Mouse (Mus musculus): Measurements from ENCODE around the gene Fam160a1. TPM values are rescaled to one million over a fixed set of nuclear protein-coding genes. Genes with fewer than 3 reads are reported as not detected.

Fam160a1 gene
- polyA plus RNA-seq, 1 experiment from 2014 or later: 3.8 TPM

DNA sequence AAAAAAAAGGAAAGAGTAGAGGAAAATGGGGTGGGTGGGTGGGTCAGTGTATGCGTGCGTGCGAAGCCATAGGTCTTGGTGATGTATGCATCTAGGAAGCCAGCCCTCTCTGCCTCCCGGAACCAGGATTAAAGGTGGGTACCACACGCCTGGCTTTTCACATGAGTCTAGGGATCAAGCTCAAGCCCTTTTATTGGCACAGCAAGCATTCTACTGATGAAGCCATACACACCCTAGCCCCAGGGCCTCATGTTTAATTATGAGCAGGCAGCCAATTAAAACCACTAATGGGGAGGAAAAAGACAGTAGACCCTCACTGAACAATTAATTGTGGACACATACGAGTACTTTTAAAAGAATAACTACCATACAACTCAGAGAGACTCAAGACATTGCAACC, 37.1 kb upstream of the Fam160a1 start:
- Histone ChIP-seq H3K27ac (ENCODE audit: low read length) (no peak overlapping the region), H3K27me3 (replicated peaks; ENCODE audit: control insufficient read depth, insufficient read depth, low read length) (no peaks in the 10 kb centered on the region), H3K36me3 (ENCODE audit: control insufficient read depth, insufficient read depth, low read length) (no peaks in the 10 kb centered on the region), H3K9me3 (ENCODE audit: control insufficient read depth, low read length) (no peaks in the 10 kb centered on the region), H3K4me3 (ENCODE audit: low read length) (no peak overlapping the region), H3K4me2 (ENCODE audit: low read depth, low read length) (no peak overlapping the region), H3K9ac (ENCODE audit: low read depth, low read length) (no peak overlapping the region), H3K4me1 (ENCODE audit: control insufficient read depth, insufficient read depth, low read length) (no peaks in the 10 kb centered on the region)
- no peak for ATAC-seq
- WGBS: 90% methylated on average over 6 of the region's 6 CpGs

DNA sequence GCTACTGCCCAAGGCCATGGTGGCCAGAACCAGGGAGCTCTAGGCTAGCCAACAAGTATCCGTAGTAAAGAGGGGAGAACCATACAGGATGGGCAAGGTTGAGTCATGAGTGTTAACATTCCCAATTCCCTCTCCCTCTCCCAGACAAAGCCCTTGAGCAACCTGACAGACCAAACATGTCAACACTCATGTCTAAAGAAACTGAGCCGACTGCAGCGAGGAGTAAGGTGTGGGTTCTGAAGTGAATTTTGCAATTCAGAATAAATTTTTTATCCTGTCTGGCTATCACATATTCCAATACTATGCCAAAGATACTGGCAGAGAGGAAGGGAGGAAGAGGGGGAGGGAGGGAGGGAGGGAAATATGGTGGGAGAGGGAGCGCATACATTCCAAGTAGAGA, 36.6 kb upstream of the Fam160a1 start:
- Histone ChIP-seq H3K4me3 (ENCODE audit: low read length) (no peak overlapping the region), H3K4me1 (ENCODE audit: control insufficient read depth, insufficient read depth, low read length) (no peaks in the 10 kb centered on the region), H3K27ac (ENCODE audit: low read length) (no peak overlapping the region), H3K27me3 (replicated peaks; ENCODE audit: control insufficient read depth, insufficient read depth, low read length) (no peaks in the 10 kb centered on the region), H3K9ac (ENCODE audit: low read depth, low read length) (no peak overlapping the region), H3K36me3 (ENCODE audit: control insufficient read depth, insufficient read depth, low read length) (no peaks in the 10 kb centered on the region), H3K4me2 (ENCODE audit: low read depth, low read length) (no peak overlapping the region), H3K9me3 (ENCODE audit: control insufficient read depth, low read length) (no peaks in the 10 kb centered on the region)
- no peak for ATAC-seq
- 88% methylated on average over 4 of the region's 4 CpGs for WGBS

DNA sequence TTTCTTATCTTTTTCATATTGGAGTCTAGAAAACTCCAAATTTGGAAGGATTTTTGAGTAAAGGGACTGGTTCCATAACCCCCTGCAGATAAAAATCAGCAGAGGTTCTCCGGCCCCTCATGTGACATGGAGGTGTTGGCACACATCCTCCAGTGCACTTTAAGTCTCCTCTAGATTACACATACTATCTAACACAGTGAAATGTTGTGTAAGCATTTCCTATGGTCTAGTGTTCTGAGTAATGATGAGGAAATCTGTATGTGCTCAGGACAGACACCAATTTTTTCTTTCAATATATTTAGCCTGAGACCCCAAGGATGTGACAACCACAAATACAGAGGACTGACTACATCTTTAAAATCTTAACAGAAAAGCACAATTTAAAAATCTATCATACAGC, 33.0 kb upstream of the Fam160a1 start:
- no peak for ATAC-seq
- Histone ChIP-seq H3K4me2 (ENCODE audit: low read depth, low read length) (no peak overlapping the region), H3K4me1 (ENCODE audit: control insufficient read depth, insufficient read depth, low read length) (no peaks in the 10 kb centered on the region), H3K36me3 (ENCODE audit: control insufficient read depth, insufficient read depth, low read length) (no peaks in the 10 kb centered on the region), H3K27ac (ENCODE audit: low read length) (no peak overlapping the region), H3K9me3 (ENCODE audit: control insufficient read depth, low read length) (no peaks in the 10 kb centered on the region), H3K27me3 (replicated peaks; ENCODE audit: control insufficient read depth, insufficient read depth, low read length) (no peaks in the 10 kb centered on the region), H3K4me3 (ENCODE audit: low read length) (no peak overlapping the region), H3K9ac (ENCODE audit: low read depth, low read length) (no peak overlapping the region)
- 92% methylated on average over 1 of the region's 1 CpGs for WGBS

DNA sequence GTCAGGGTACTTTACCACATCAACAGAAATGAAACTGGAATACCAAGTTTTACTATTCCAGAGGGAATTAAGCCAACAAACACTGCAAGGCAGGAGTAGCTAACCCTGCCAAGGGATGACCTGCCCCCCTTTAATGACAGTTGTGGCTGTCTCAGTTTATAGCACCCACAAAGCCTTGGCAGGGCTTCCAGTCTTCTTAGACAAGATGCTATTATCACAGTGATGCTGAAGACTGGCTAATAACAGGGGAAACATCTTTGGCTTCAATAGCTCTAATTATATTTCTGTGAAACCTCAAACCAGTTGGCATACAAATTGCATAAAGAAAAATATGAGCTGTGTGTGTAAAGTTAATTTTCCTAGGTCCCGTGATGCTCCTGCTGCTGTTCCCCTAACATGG, 29.2 kb upstream of the Fam160a1 start:
- Histone ChIP-seq H3K36me3 (ENCODE audit: control insufficient read depth, insufficient read depth, low read length) (no peaks in the 10 kb centered on the region), H3K4me1 (ENCODE audit: control insufficient read depth, insufficient read depth, low read length) (0 out of 2 replicates have a peak, but pooled peaks cover 8% of the 10 kb centered on the region), H3K27ac (ENCODE audit: low read length) (no peak overlapping the region), H3K9ac (ENCODE audit: low read depth, low read length) (no peak overlapping the region), H3K9me3 (ENCODE audit: control insufficient read depth, low read length) (no peaks in the 10 kb centered on the region), H3K4me3 (ENCODE audit: low read length) (no peak overlapping the region), H3K4me2 (ENCODE audit: low read depth, low read length) (no peak overlapping the region), H3K27me3 (replicated peaks; ENCODE audit: control insufficient read depth, insufficient read depth, low read length) (no peaks in the 10 kb centered on the region)
- 84% methylated on average over 1 of the region's 1 CpGs for WGBS
- ATAC-seq: no peak

DNA sequence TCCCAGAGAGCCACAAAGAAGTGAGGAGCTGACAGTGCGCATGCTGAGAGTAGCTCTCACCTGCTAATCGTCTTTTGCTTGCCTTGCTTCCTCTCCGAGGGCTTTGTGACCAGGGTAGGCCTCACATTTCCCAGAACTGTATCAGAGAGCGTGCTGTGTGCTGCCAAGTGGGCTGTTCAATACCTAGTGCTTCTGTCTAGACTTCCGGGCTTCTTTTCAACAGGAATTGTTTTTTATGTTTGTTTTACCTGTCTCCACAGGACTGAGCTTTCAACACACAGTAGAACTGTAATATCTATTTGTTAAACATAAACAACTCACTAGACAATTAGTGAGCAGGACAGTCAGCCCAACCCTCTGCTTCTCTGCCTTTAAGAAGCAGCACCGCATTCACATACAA, 28.2 kb upstream of the Fam160a1 start:
- Histone ChIP-seq H3K27ac (ENCODE audit: low read length) (no peak overlapping the region), H3K36me3 (ENCODE audit: control insufficient read depth, insufficient read depth, low read length) (no peaks in the 10 kb centered on the region), H3K9ac (ENCODE audit: low read depth, low read length) (no peak overlapping the region), H3K27me3 (replicated peaks; ENCODE audit: control insufficient read depth, insufficient read depth, low read length) (no peaks in the 10 kb centered on the region), H3K4me2 (ENCODE audit: low read depth, low read length) (no peak overlapping the region), H3K4me1 (ENCODE audit: control insufficient read depth, insufficient read depth, low read length) (0 out of 2 replicates have a peak, but pooled peaks cover 8% of the 10 kb centered on the region), H3K9me3 (ENCODE audit: control insufficient read depth, low read length) (no peaks in the 10 kb centered on the region), H3K4me3 (ENCODE audit: low read length) (no peak overlapping the region)
- 82% methylated on average over 6 of the region's 6 CpGs for WGBS
- no peak for ATAC-seq

DNA sequence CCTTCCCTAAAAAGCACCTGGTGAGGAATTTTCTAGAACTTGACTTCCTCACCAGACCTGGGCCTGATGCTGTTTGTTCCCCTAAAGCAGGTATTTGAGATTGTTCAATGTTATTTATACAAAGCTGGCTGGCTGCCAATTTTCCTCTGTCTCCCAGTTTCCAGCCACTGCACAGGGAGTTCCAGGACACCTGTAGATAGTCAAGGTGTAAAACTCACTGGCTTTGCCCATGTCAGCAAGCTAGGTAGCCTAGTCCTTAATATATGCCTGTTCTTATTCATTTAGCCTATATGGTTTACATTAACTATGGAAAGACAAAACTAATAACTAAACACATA, 25.8 kb upstream of the Fam160a1 start:
- Histone ChIP-seq H3K9me3 (ENCODE audit: control insufficient read depth, low read length) (no peaks in the 10 kb centered on the region), H3K27ac (ENCODE audit: low read length) (peak overlapping the region; percentile 37; the same call in 1 of the 2 replicates), H3K27me3 (replicated peaks; ENCODE audit: control insufficient read depth, insufficient read depth, low read length) (no peaks in the 10 kb centered on the region), H3K4me2 (ENCODE audit: low read depth, low read length) (no peak overlapping the region), H3K36me3 (ENCODE audit: control insufficient read depth, insufficient read depth, low read length) (no peaks in the 10 kb centered on the region), H3K4me3 (ENCODE audit: low read length) (no peak overlapping the region), H3K9ac (ENCODE audit: low read depth, low read length) (no peak overlapping the region), H3K4me1 (ENCODE audit: control insufficient read depth, insufficient read depth, low read length) (0 out of 2 replicates have a peak, but pooled peaks cover 8% of the 10 kb centered on the region)
- no peak for ATAC-seq

DNA sequence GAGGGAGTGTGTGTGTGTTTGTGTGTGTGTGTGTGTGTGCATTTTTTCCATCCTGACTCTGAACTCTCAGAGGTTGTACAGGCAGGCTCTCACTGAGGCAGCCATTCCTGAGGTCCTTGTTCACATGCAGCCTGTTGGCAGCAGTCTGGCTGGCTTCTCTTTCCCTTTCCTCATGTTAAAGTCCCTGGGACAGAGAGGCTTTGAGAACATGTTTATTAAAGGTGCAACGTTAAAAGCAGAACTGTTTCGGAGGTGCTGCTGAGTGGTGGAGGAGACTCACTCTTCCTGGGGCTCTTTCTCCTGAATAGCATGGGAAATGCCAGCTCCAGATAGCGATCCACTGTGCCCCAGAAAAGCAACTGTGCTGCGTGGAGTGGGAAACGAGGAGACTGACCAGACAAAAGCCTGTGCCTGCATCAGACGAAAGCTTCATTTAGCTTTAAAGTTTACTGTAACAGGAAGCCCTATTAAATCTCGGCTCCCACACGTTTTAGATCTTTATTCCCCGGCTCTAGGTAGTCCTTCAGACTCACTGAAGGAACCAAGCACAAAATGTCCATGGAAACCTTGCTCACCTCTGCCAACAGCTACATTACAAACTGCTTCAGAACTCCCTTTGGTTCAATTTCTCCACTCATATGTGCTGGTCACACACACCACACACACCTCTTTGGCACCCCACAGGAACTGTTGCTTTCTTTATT, 25.2 kb upstream of the Fam160a1 start:
- 31% methylated on average over 9 of the region's 9 CpGs for WGBS
- 0 out of 2 replicates have a peak overlapping the region, but pooled peaks have one; percentile 8 for H3K9ac ChIP-seq (ENCODE audit: low read depth, low read length)
- no peak for ATAC-seq

DNA sequence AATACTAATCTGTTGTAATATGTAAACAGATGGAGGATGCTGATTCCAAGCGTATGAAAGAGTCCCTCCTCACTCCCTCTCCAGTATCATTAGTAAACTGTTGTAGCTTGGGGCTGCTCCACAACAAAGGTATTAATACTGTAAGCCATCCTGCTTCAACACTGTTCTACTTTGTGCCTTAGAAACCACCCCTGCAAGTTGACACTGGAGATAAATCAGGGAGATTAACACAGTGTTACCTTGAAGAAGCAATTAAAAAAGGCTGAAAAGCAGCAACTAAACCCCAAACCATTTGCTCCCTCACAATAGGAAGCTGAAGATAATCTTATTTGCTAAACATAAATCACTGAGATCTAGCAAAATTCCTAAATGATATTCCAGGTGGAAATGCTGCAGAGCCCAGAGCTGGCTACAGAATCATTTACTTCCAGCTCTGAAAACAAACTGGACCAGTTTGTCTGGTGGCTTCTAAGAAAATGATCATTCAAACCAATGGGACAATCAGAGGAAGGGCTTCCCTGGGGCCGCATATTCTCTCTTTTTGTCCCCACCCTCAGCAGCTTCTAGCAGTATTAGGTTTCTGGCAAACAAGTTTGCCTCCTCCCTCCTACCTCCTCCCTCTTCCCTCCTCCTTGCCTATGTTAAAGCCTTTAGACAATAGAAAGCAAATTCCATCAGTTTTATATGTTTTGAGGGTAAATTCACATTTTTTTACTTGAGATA, 24.5 kb upstream of the Fam160a1 start:
- H3K4me3 ChIP-seq (ENCODE audit: low read length): no peak overlapping the region
- H3K9ac ChIP-seq (ENCODE audit: low read depth, low read length): no peak overlapping the region
- no peak overlapping the region for H3K4me2 ChIP-seq (ENCODE audit: low read depth, low read length)
- WGBS: 31% methylated on average over 2 of the region's 2 CpGs
- H3K4me1 ChIP-seq (ENCODE audit: control insufficient read depth, insufficient read depth, low read length): 0 out of 2 replicates have a peak, but pooled peaks cover 8% of the 10 kb centered on the region
- no peak for ATAC-seq
- H3K27me3 ChIP-seq (replicated peaks; ENCODE audit: control insufficient read depth, insufficient read depth, low read length): no peaks in the 10 kb centered on the region
- no peak overlapping the region for H3K27ac ChIP-seq (ENCODE audit: low read length)
- H3K36me3 ChIP-seq (ENCODE audit: control insufficient read depth, insufficient read depth, low read length): no peaks in the 10 kb centered on the region
- no peaks in the 10 kb centered on the region for H3K9me3 ChIP-seq (ENCODE audit: control insufficient read depth, low read length)

More for the DNA sequence above, 25.2 kb upstream of the Fam160a1 start:
- Histone ChIP-seq H3K9me3 (ENCODE audit: control insufficient read depth, low read length) (no peaks in the 10 kb centered on the region), H3K27me3 (replicated peaks; ENCODE audit: control insufficient read depth, insufficient read depth, low read length) (no peaks in the 10 kb centered on the region), H3K4me3 (ENCODE audit: low read length) (no peak overlapping the region), H3K36me3 (ENCODE audit: control insufficient read depth, insufficient read depth, low read length) (no peaks in the 10 kb centered on the region), H3K4me1 (ENCODE audit: control insufficient read depth, insufficient read depth, low read length) (0 out of 2 replicates have a peak, but pooled peaks cover 8% of the 10 kb centered on the region), H3K27ac (ENCODE audit: low read length) (peak overlapping the region; percentile 37; the same call in 1 of the 2 replicates), H3K4me2 (ENCODE audit: low read depth, low read length) (no peak overlapping the region)

DNA sequence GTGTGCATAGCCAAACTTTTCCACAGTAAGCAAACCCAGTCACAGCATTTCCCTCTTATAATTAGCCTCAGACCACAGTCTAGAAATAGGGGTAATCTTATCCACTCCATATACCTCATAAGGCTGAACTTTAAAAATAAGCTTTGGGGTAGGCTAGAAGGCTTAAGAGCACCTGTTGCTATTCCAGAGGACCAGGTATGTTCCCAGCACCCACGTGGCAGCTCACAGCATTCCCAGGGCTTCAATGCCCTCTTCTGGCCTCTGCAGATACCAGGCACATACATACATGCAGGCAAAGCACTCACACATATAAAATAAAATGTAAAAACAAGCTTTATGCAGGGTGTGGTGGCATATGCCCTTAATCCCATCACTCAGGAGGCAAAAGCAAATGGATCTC, 16.5 kb upstream of the Fam160a1 start:
- no peaks in the 10 kb centered on the region for H3K36me3 ChIP-seq (ENCODE audit: control insufficient read depth, insufficient read depth, low read length)
- H3K4me1 ChIP-seq (ENCODE audit: control insufficient read depth, insufficient read depth, low read length): no peaks in the 10 kb centered on the region; the same call in 1 of the 2 replicates
- H3K9me3 ChIP-seq (ENCODE audit: control insufficient read depth, low read length): no peaks in the 10 kb centered on the region
- H3K9ac ChIP-seq (ENCODE audit: low read depth, low read length): no peak overlapping the region
- H3K27me3 ChIP-seq (replicated peaks; ENCODE audit: control insufficient read depth, insufficient read depth, low read length): no peaks in the 10 kb centered on the region
- H3K4me3 ChIP-seq (ENCODE audit: low read length): no peak overlapping the region
- H3K27ac ChIP-seq (ENCODE audit: low read length): no peak overlapping the region
- no peak overlapping the region for H3K4me2 ChIP-seq (ENCODE audit: low read depth, low read length)
- ATAC-seq: no peak
- WGBS: 69% methylated on average over 1 of the region's 1 CpGs

All from intestine, embryonic 16.5 days (tissue).